Mouse (Mus musculus) heart, postnatal 10 days (tissue): Measurements from ENCODE around the gene Slc38a2. TPM values are rescaled to one million over a fixed set of nuclear protein-coding genes. Genes with fewer than 3 reads are reported as not detected.

Experiments used
- DNase-seq, 2 experiments: peaks; one replicate each; pipeline ENCODE4 v3.0.0; 2021
- intact Hi-C: fragments of 180-260 bp; cut with DNase I; formaldehyde crosslinking; loops from one replicate; pipeline ENCODE4 v1.15.1; 2025
- total RNA-seq, 2 experiments: library from RNA; stranded (reverse); gene quantifications; 2 replicates each; pipeline ENCODE4 v1.2.3; 2021

Slc38a2 gene
- total RNA-seq: 100 to 1,000 TPM; 312 to 340 TPM

- intact Hi-C loops: loop anchor here (2.0 to 5.0 kb wide), 2 partner anchors 49 to 237 kb away; no protein-coding TSS in a partner anchor
Observed at GRCm38 (mm10) chr15:96699521-96700511, at the start of gene Slc38a2. Gene Slc38a2 (minus strand): TSS chr15:96699730.

DNA sequence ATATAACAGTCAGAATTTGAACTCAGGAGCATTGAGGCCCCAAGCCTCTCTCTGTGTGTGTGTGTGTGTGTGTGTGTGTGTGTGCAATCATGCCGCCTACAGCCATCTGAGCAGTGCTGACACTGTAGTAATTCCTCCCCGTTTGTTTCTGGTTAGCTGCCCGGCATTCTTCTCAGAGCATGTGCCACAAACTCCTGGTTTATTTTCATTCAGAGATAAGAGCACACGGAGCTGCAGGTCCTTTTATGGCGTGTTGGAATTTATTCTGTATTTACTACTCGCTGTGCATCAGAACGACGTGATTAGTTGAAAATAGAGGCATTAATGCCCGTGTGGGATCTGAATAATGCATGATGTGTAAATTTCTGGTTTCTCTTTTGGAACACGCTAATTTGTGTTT, 49.6 kb upstream of the Slc38a2 start:
- intact Hi-C loops: loop anchor here (2.0 kb wide), 1 partner anchor 50 kb away; the partner anchor contains the start of gene Slc38a2
- peak; percentile 80 to 83 for DNase-seq

More at GRCm38 (mm10) chr15:96699521-96700511, at the start of gene Slc38a2:
- DNase-seq: peak; percentile 92 to 93

- intact Hi-C loops: no loop called here
- peak; percentile 33 to 62 for DNase-seq
Observed at GRCm38 (mm10) chr15:96747551-96747950, 48.0 kb upstream of the Slc38a2 start.

DNA sequence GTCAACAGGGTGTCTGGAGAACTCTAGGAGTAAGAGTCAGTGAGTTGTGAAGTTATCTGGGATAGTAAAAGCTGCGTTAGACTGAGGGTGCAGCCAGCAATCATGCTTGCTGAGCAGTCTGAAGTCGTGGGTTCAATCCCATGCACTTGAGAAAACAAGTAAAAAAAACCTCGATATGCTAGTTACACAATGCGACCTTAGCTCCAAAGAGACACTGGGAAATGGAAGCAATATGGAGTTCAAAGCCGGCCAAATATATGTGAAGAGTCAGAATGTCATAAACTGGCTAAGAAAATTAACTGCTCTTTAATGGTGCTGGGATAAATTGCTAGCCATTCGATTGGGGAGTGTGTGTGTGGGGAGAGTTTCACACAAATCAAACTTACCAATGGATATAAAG, 47.5 kb upstream of the Slc38a2 start:
- intact Hi-C loops: no loop called here
- no peak for DNase-seq

DNA sequence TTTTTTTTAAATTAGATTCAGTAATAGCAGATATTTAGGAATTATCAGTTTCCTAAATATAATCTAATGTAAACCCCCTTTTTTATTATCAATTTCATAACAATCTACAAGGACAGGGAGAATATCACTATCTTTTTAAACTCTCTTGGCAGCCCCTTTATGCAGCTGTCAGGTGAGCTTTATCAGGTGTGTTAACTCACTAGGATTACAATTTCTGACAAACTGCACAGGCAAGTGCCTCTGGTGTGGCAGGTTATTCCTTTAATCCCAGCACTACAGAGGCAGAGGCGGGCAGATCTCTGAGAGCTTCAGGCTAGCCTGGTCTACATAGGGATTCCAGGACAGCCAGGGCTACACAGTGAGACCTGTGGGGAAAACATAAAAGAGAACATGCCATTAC, 45.8 kb upstream of the Slc38a2 start:
- no peak for DNase-seq
- intact Hi-C loops: no loop called here

DNA sequence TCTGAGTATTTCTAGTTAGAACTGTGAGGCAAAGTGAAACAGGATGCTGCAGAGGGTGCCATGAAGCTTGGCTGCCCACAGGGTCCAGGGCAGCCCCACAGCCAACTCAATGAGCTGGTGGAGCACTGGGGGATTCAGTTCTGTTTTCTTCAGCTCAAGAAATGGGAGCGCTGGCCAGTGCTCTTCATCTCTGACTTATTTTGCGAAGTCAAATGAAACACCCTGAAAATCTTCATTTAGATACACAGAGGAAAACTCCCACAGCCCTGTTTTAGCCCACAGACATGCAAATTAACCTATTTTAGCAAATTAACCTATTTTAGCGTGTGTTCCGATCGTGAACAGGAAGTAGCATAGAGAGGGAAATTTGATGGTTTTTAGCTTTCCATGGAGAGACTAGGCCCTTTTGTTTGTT, 45.4 kb upstream of the Slc38a2 start:
- intact Hi-C loops: no loop called here

GRCm38 (mm10) chr15:96744153-96744881, 44.8 kb upstream of the Slc38a2 start:
- peak; percentile 71 to 74 for DNase-seq
- intact Hi-C loops: no loop called here

More for the DNA sequence above, 45.4 kb upstream of the Slc38a2 start:
- no peak for DNase-seq

DNA sequence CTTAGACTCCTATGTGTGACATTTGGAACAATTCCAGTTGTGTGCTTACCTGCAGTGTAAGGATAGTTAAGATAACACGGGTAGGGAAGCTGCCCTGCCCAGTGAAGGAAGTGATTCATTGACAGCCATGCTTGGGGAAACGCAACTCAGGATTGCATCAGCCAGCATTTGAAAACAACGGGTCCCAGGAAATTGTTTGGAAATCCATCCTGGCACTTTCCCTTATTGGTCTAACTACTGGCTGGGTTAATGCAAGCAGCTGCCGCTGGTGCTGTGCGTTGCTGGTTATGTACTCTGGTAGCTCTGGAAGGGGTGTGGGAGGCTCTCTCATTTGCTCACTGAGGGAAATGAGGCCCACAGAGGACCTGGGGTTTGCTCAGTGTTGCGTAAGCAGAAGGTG, 43.7 kb upstream of the Slc38a2 start:
- intact Hi-C loops: no loop called here
- DNase-seq: no peak

GRCm38 (mm10) chr15:96742591-96743241, 43.2 kb upstream of the Slc38a2 start:
- intact Hi-C loops: no loop called here
- no peak for DNase-seq

DNA sequence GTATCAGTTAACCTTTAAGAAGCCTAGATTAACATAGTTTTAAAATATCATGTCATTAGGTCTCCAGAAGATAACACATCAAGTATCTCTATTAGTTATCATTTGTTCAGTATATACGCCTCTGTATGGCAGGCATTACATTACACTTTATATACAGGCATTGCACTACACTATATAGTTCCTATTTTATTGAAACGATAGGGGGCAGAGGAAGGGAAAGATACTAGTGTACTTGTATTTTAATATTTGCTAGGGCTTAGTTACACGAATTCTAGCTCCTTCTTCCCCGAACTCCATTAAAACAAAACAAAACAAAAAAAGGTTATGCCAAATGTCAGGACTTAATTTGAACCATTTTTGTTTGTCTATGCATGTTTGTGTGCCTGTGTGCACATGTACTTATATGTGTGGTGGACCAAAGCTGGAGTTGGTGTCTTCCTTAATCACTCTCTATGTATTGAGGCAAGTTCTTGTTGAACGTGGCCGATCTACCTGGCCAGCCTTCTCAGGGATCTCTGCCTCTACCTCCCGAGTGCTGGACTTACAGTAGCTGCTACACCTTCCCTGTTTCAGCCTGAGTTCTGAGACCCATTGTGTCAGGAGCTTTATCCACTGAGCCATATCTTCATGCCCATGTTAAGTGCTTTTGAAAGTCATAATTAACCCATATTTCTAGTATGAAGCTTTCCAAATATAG, 41.5 kb upstream of the Slc38a2 start:
- no peak for DNase-seq
- intact Hi-C loops: no loop called here

DNA sequence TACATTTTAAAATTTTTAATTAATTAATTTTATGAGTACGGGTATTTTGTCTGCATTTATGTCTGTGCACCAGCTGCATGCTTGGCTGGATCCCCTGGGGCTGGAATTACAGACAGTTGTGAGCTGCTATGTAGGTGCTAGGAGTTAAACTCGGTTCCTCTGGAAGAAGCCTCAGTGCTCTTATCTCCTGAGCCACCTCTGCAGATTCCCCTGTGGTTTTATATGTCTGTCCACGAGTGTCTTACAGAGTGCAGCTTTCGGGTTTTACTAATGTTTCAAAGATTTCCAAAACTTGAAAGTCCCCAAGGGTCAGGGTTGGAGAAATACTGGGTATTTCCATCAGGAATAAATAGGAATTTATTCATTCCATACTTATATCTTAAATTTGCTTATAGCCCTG, 40.6 kb upstream of the Slc38a2 start:
- DNase-seq: no peak
- intact Hi-C loops: no loop called here

GRCm38 (mm10) chr15:96736663-96737385, 37.3 kb upstream of the Slc38a2 start:
- DNase-seq: no peak
- intact Hi-C loops: no loop called here

- intact Hi-C loops: no loop called here
- DNase-seq: no peak
Observed at GRCm38 (mm10) chr15:96735562-96736160, 36.1 kb upstream of the Slc38a2 start.

DNA sequence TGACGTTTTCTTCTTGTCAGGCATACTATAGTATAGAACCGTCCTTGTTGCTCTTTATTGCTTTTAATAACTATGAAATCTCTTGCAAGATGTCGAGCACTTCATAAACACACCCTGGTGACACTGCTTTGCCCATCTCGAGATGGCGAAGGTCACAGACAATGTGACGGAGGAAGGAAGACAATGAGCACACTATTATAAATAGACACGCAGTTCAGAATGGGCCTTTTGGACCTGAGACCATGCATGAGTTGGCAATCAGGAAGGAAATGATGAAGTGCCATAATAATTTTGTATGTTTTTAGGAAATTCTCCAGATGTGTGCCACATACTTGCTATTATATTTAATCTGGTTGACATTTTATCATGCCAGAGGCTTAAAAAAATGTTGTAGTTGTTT, 34.9 kb upstream of the Slc38a2 start:
- intact Hi-C loops: no loop called here
- no peak for DNase-seq

DNA sequence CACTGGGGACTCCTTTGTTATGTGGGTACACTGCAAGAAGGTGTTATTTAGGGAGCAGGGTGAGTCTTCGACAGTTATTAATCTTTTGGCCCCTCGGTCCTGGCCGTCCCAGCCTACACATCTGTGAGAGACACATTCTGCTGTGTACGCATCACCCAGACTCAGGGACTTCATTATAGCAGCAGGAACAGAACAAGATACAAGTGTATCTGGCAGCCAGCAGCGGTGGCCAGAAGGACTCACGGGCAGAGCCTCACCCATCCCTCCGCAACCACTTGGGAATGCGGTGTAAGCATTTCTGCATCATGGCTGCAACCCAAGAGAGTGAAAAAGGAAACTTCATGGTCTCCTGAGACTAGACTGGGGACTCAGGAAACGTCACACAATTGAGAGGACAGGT, 30.9 kb upstream of the Slc38a2 start:
- no peak for DNase-seq
- intact Hi-C loops: no loop called here

DNA sequence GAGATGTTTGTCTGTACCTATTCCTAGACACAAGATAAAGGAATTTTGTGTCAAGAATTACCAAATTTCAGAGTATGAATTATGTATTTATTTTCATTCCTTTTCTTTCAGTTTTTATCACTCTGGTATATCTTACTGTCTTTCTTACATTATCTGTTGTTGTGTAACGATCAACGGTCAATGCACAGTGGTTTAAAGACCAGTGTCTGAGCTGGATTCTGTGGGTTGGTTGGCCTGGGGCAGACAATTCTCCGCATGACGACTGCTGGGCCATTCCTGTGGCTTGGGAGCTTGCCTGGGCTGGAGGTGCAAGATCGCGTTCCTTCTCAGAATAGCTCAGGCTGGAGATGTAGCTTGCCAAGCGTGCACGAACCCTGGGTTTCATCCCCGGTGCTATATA, 30.3 kb upstream of the Slc38a2 start:
- intact Hi-C loops: no loop called here
- DNase-seq: peak in 1 of 2 experiments; percentile 67

- intact Hi-C loops: no loop called here
- DNase-seq: no peak
Observed at GRCm38 (mm10) chr15:96728993-96729392, 29.5 kb upstream of the Slc38a2 start.

DNA sequence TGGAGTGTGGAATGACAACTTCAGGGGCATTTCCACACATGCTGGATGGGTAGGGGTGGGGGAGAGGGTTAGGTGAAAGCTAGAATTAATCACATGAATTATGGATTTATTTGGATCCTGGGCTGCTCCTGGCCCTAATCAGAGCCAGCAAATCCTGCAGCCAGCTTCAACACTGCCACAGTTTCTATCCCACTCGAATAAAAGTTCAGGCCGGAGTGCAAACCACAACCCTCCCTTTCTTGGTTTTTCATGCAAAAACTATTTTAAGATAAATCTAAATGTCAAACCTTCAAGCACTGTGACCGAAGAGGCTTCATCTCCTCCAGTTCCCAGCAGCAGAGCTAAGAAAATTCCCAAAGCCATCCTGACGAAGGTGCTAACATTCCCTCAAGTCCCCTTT, 28.8 kb upstream of the Slc38a2 start:
- intact Hi-C loops: no loop called here
- no peak for DNase-seq

DNA sequence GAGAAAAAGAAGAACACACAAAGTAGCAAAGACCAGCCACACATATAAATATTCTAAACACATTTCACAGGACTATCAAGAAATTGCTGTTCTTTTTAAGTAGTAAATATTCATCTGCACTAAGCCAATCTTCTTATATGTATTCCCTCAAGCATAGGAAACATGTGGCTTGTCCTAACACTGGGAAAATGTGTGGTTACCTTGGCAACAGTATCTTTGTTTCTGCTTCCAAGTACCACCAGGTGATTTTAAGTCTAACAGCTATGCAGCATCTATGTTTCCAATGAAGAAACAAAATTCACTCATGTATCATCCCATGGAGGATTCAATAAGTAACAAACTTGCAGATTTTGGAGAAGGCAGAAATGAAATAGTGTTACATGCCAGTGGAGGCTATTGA, 25.0 kb upstream of the Slc38a2 start:
- DNase-seq: no peak
- intact Hi-C loops: no loop called here
